Mouse (Mus musculus) kidney, postnatal 4 days (tissue): Measurements from ENCODE around the gene Ramp1.

ENCODE experiments used
- DNase-seq, 2 experiments: peaks; one replicate each; pipeline ENCODE4 v3.0.0; 2021; ENCODE audit warnings: mixed read lengths in 2 of 2

The Ramp1 gene

GRCm38 (mm10) chr1:91240685-91241084 is 61.1 kb downstream of the Ramp1 start:
- no peak for DNase-seq

GRCm38 (mm10) chr1:91241249-91241648 is 61.6 kb downstream of the Ramp1 start:
- no peak for DNase-seq

- no peak for DNase-seq
These were observed 68.6 kb downstream of the Ramp1 start for GRCm38 (mm10) chr1:91248242-91248641.

- DNase-seq = no peak
These were observed 69.3 kb downstream of the Ramp1 start for GRCm38 (mm10) chr1:91248970-91249369.

- DNase-seq = peak; percentile 89 to 95
These were observed 70.2 kb downstream of the Ramp1 start, which contains the start of gene Ube2f for GRCm38 (mm10) chr1:91249564-91250414. Gene Ube2f, plus strand, starts transcription at chr1:91250304.

- peak in 1 of 2 experiments; percentile 54 for DNase-seq
These were observed 71.0 kb downstream of the Ramp1 start for GRCm38 (mm10) chr1:91250415-91251147.

- no peak for DNase-seq
These were observed 71.6 kb downstream of the Ramp1 start for GRCm38 (mm10) chr1:91251148-91251650.

- DNase-seq = peak; percentile 20 to 46
These were observed 72.3 kb downstream of the Ramp1 start for GRCm38 (mm10) chr1:91251927-91252326.

- no peak for DNase-seq
These were observed 78.3 kb downstream of the Ramp1 start for GRCm38 (mm10) chr1:91257918-91258317.

GRCm38 (mm10) chr1:91259794-91260193 is 80.2 kb downstream of the Ramp1 start:
- DNase-seq = no peak

- DNase-seq = no peak
These were observed 82.9 kb downstream of the Ramp1 start for GRCm38 (mm10) chr1:91262508-91262907.

- no peak for DNase-seq
These were observed 92.6 kb downstream of the Ramp1 start for GRCm38 (mm10) chr1:91272260-91272659.
